Mouse (Mus musculus) MEL (cell line): ENCODE measurements at regions not wholly inside any gene's neighbourhood (a gene's known extent, or its start where the extent isn't known, plus 50 kb on each side); places are given as distances from the start of the nearest gene placed in this dataset.

Experiments
- EP300 ChIP-seq, 2 experiments: IDR thresholded peaks; 2 replicates each; pipeline ENCODE4 v1.6.1; 2011; ENCODE audit warnings: improper control_type of control experiment in 2 of 2, low read length in 2 of 2, low read depth in 1 of 2, mild to moderate bottlenecking in 1 of 2
- MXI1 ChIP-seq: IDR thresholded peaks from 2 replicates; pipeline ENCODE4 v1.6.1; 2011; ENCODE audit warnings: mild to moderate bottlenecking, low read depth, low read length, improper control_type of control experiment
- USF2 ChIP-seq, 2 experiments: IDR thresholded peaks; 2 replicates each; pipeline ENCODE4 v1.6.1; 2011 to 2012; ENCODE audit warnings: improper control_type of control experiment in 2 of 2, low read length in 2 of 2, borderline replicate concordance in 1 of 2, inconsistent platforms in 1 of 2, low read depth in 1 of 2, mild to moderate bottlenecking in 1 of 2; ENCODE audit not compliant: insufficient read depth in 1 of 2

GRCm38 (mm10) chr6:51078353-51078966, 354.0 kb upstream of the Nfe2l3 start:
- TF ChIP-seq EP300 (IDR thresholded peaks at IDR 0.05; ENCODE audit: low read depth in 1 of 2, low read length in 2 of 2) = no peak
- TF ChIP-seq MXI1 = no peak
- TF ChIP-seq USF2 (IDR thresholded peaks at IDR 0.05; ENCODE audit: borderline replicate concordance in 1 of 2, insufficient read depth in 1 of 2, low read depth in 1 of 2, low read length in 2 of 2) = no peak
